Mouse (Mus musculus): ENCODE results near the gene Dock8. TPM values are rescaled to one million over a fixed set of nuclear protein-coding genes. Genes with fewer than 3 reads are reported as not detected.
A peak's percentile ranks its signal among the peaks of the same experiment; 100 is the strongest.

Gene Dock8
- total and polyA plus RNA-seq, 3 experiments, result 16.1 to 30.1 TPM; not detected in 1

- Histone ChIP-seq H3K4me3 (ENCODE audit: control insufficient read depth in 1 of 2, insufficient read depth in 1 of 2, low read depth in 2 of 2, low read length in 2 of 2) (no peak overlapping the region), H3K27me3 (ENCODE audit: control insufficient read depth in 1 of 2, insufficient read depth in 2 of 2, low read length in 2 of 2) (no peaks in the 10 kb centered on the region), H3K36me3 (ENCODE audit: control insufficient read depth in 1 of 2, insufficient read depth in 2 of 2, low read length in 2 of 2) (peaks cover 0 to 11% of the 10 kb centered on the region in 2 experiments; a peak in 2 of 4 replicates), H3K4me1 (ENCODE audit: control insufficient read depth in 1 of 2, insufficient read depth in 2 of 2, low read length in 2 of 2) (no peaks in the 10 kb centered on the region), H3K79me2 (ENCODE audit: control insufficient read depth, insufficient read depth, low read length, poor library complexity) (no peaks in the 10 kb centered on the region), H3K9ac (ENCODE audit: control insufficient read depth, low read depth, low read length, poor library complexity, severe bottlenecking) (no peak overlapping the region), H3K27ac (ENCODE audit: control insufficient read depth, low read depth, low read length) (no peak overlapping the region), H3K9me3 (replicated peaks; ENCODE audit: insufficient read depth, low read length) (no peaks in the 10 kb centered on the region)
- TF ChIP-seq TAL1 (IDR thresholded peaks at IDR 0.05; ENCODE audit: low read length) (no peak), CHD2 (IDR thresholded peaks at IDR 0.05; ENCODE audit: low read length) (no peak), UBTF (IDR thresholded peaks at IDR 0.05; ENCODE audit: borderline replicate concordance, insufficient read depth, low read depth, low read length) (no peak), MXI1 (IDR thresholded peaks at IDR 0.05; ENCODE audit: low read depth, low read length) (no peak), ZNF384 (IDR thresholded peaks at IDR 0.05; ENCODE audit: low read depth, low read length) (no peak), ZKSCAN1 (IDR thresholded peaks at IDR 0.05; ENCODE audit: low read depth, low read length) (no peak), E2F4 (IDR thresholded peaks at IDR 0.05; ENCODE audit: borderline replicate concordance, low read depth, low read length) (no peak), TBP (IDR thresholded peaks at IDR 0.05; ENCODE audit: low read depth, low read length) (no peak)
- DNase-seq (ENCODE audit: low read depth, low spot score), result no peak
These were observed 145.8 kb downstream of the Dock8 start for GRCm38 (mm10) chr19:25145116-25145515.

- no peak overlapping the region for H3K27ac ChIP-seq (ENCODE audit: control insufficient read depth, low read depth, low read length)
- no peak overlapping the region for H3K4me3 ChIP-seq (ENCODE audit: control insufficient read depth in 1 of 2, insufficient read depth in 1 of 2, low read depth in 2 of 2, low read length in 2 of 2)
- TF ChIP-seq MEF2A (IDR thresholded peaks at IDR 0.05; ENCODE audit: extremely low read depth, insufficient replicate concordance, low read depth, low read length, poor library complexity, severe bottlenecking), result no peak
- TF ChIP-seq MAX (IDR thresholded peaks at IDR 0.05; ENCODE audit: low read length), result no peak
- no peak overlapping the region for H3K9ac ChIP-seq (ENCODE audit: control insufficient read depth, low read depth, low read length, poor library complexity, severe bottlenecking)
- peaks cover 0 to 10% of the 10 kb centered on the region in 2 experiments; a peak in 2 of 4 replicates for H3K36me3 ChIP-seq (ENCODE audit: control insufficient read depth in 1 of 2, insufficient read depth in 2 of 2, low read length in 2 of 2)
- peak; percentile 23 for DNase-seq (ENCODE audit: low read depth, low spot score)
- H3K27me3 ChIP-seq (ENCODE audit: control insufficient read depth in 1 of 2, insufficient read depth in 2 of 2, low read length in 2 of 2), result no peaks in the 10 kb centered on the region
- no peaks in the 10 kb centered on the region for H3K79me2 ChIP-seq (ENCODE audit: control insufficient read depth, insufficient read depth, low read length, poor library complexity)
- H3K9me3 ChIP-seq (replicated peaks; ENCODE audit: insufficient read depth, low read length), result no peaks in the 10 kb centered on the region
- no peaks in the 10 kb centered on the region for H3K4me1 ChIP-seq (ENCODE audit: control insufficient read depth in 1 of 2, insufficient read depth in 2 of 2, low read length in 2 of 2)
These were observed 146.8 kb downstream of the Dock8 start for GRCm38 (mm10) chr19:25146122-25146521.

GRCm38 (mm10) chr19:25149788-25150187, 150.5 kb downstream of the Dock8 start:
- no peaks in the 10 kb centered on the region for H3K27me3 ChIP-seq (ENCODE audit: control insufficient read depth in 1 of 2, insufficient read depth in 2 of 2, low read length in 2 of 2)
- no peaks in the 10 kb centered on the region for H3K9me3 ChIP-seq (replicated peaks; ENCODE audit: insufficient read depth, low read length)
- H3K27ac ChIP-seq (ENCODE audit: control insufficient read depth, low read depth, low read length), result no peak overlapping the region
- no peak for TF ChIP-seq GATA1 (IDR thresholded peaks at IDR 0.05; ENCODE audit: low read depth, low read length)
- TF ChIP-seq ZKSCAN1 (IDR thresholded peaks at IDR 0.05; ENCODE audit: low read depth, low read length), result no peak
- no peak for TF ChIP-seq RCOR1 (IDR thresholded peaks at IDR 0.05; ENCODE audit: low read depth, low read length)
- no peak for TF ChIP-seq EP300 (IDR thresholded peaks at IDR 0.05; ENCODE audit: low read depth in 1 of 2, low read length in 2 of 2)
- no peak for TF ChIP-seq POLR2AphosphoS5 (IDR thresholded peaks at IDR 0.05; ENCODE audit: borderline replicate concordance, low read depth, low read length)
- TF ChIP-seq ELF1 (IDR thresholded peaks at IDR 0.05; ENCODE audit: low read depth, low read length), result no peak
- no peak for TF ChIP-seq TAL1 (IDR thresholded peaks at IDR 0.05; ENCODE audit: low read length)
- no peak for TF ChIP-seq USF2 (IDR thresholded peaks at IDR 0.05; ENCODE audit: borderline replicate concordance in 1 of 2, insufficient read depth in 1 of 2, low read depth in 1 of 2, low read length in 2 of 2)
- TF ChIP-seq JUND (IDR thresholded peaks at IDR 0.05; ENCODE audit: low read depth, low read length), result no peak
- TF ChIP-seq POLR2AphosphoS2 (IDR thresholded peaks at IDR 0.05; ENCODE audit: low read length), result no peak
- no peak for TF ChIP-seq E2F4 (IDR thresholded peaks at IDR 0.05; ENCODE audit: borderline replicate concordance, low read depth, low read length)
- no peak overlapping the region for H3K9ac ChIP-seq (ENCODE audit: control insufficient read depth, low read depth, low read length, poor library complexity, severe bottlenecking)
- no peak for DNase-seq (ENCODE audit: low read depth, low spot score)
- H3K36me3 ChIP-seq (ENCODE audit: control insufficient read depth in 1 of 2, insufficient read depth in 2 of 2, low read length in 2 of 2), result peaks cover 0 to 16% of the 10 kb centered on the region in 2 experiments; a peak in 2 of 4 replicates
- H3K4me1 ChIP-seq (ENCODE audit: control insufficient read depth in 1 of 2, insufficient read depth in 2 of 2, low read length in 2 of 2), result no peaks in the 10 kb centered on the region
- no peaks in the 10 kb centered on the region for H3K79me2 ChIP-seq (ENCODE audit: control insufficient read depth, insufficient read depth, low read length, poor library complexity)
- H3K4me3 ChIP-seq (ENCODE audit: control insufficient read depth in 1 of 2, insufficient read depth in 1 of 2, low read depth in 2 of 2, low read length in 2 of 2), result no peak overlapping the region

All from MEL (cell line).